Mouse (Mus musculus): ENCODE data around the gene Picalm.

- TF ChIP-seq POLR2A (IDR thresholded peaks at IDR 0.05; ENCODE audit: extremely low read depth, insufficient read depth, low read length): no peak
- TF ChIP-seq CTCF (IDR thresholded peaks at IDR 0.05; ENCODE audit: low read depth, low read length): no peak
These were observed 91.5 kb downstream of the Picalm start for GRCm38 (mm10) chr7:90221487-90221886.

Measured in liver, adult 2 months (tissue).